Mouse (Mus musculus) liver, adult (tissue): ENCODE results near the gene Hcfc2.

Source experiments
- GATA4 ChIP-seq: IDR thresholded peaks from 2 replicates; pipeline ENCODE4 v1.6.1; 2014; ENCODE audit warnings: mild to moderate bottlenecking, low read length; ENCODE audit not compliant: insufficient replicate concordance

The Hcfc2 gene

DNA sequence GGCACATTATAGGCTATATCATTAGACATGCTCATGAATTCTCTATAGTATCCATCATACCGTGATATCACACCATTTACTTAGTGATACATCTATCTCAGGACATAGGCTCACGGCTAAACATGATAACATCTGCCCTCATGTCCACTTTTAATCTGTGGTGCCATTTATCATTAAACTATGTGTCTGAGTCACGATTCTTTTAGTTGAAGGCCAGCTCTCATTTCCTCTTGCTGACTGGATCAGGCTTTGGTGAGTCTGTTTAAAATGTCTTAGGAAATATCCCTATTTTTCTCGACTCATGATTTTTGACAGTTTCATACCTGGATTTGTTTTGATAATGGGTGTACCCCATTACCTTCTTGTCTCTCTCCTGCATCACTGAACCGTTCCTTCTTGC, at the start of gene Hcfc2:
TSS of gene Hcfc2 (plus strand) at position 205 of the 400 bp plus-strand sequence.
- TF ChIP-seq GATA4: no peak

DNA sequence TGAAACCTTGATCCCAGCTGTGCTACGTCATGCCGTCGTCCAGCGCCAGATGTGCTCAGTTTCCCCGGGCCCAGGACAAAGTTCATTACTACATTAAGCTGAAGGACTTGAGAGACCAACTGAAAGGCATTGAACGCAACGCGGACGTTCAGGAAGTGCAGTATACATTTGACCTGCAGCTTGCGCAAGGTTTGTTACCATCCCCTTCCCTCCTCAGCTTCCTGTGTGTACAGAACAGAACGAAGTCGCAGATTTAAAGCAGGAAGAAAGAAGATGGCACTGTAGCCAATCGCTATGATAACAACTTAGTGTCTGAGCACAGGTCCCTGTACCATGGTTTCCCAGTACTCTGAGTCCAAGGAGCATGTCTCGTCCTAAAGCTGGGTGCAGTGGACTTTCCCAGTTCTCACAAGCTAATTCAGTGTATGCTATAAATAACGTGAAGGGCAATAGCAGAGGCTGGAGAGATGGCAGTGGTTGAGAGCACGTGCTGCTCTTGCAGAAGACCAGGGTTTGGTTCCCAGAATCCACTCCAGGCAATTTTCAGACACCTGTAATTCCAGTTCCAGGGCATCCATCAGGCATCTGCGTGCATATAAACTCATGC, 48.7 kb upstream of the Hcfc2 start:
- no peak for TF ChIP-seq GATA4

DNA sequence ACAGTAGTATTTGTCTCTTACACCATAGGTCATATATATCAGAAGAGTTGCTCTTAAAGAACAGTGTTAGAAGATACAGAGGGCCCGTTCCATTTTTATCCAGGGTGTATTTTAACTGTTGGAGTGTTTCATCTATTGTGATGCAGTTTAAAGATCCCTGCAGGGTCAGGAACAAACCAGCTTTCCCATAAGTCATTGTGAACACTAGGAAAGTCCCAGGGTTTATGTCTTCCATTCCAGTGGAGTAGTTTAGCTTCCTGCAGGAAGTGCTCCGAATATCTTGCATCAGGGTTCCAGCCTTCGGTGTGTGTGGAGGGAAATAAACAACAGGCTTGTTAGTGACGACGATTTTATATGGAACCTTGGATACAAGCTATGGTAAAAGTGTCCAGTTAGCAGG, 44.7 kb upstream of the Hcfc2 start:
- TF ChIP-seq GATA4: no peak

DNA sequence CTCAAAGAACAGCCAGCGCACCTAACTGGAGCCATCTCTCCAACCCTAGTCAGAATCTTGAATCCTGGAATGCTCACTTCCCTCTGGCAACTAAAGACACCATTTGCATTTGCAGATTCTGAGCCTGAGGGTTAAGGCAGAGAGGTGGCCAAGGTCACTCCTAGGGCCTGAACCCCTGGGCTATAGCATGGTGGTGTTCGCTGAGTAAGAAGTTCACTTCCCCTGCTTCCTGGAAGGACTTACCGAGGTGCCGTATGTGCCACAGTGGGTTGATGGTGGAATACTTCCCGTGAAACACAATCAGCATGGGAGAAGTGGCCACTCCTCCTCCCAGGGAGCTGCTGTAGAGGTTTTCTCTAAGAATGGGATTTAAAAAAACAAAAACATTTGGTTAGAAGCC, 43.3 kb upstream of the Hcfc2 start:
- TF ChIP-seq GATA4: no peak

DNA sequence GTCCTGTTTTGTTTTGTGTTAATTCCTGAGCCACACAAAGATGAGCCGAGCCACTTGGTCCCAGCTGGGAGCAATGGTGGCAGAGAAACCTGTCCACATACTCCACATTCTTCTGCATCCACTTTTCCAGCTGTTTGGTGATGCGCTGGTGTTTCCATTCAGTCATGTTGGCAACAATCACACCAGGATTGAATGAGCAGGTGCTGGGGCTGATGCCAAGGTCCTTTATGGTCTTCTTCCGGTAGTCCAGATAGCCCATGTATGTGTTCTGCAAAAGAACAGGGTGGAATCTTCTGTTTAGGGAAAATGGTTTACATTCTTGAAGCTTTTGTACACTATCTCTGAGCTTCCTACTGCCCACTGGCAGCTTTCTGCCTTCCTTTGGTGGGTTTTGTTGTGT, 41.4 kb upstream of the Hcfc2 start:
- no peak for TF ChIP-seq GATA4

DNA sequence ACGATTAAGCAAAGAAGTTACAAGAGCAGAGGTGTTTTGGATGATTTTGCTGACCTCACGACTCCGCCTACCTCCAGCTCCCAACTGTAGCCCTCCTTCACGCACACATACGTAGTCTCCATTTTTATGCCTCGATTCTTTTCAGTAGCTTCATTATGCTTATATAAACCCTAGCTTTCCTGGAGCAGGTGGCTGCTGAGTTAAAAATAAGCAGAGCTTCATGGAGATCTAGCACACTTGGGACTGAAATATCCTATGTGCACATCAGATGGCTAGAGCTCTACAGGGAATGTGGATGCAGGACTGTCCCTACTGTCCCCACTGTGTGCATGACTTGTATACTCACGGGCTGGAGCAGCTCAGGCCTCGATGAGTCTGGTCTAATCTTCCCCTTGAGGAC, 34.1 kb upstream of the Hcfc2 start:
- no peak for TF ChIP-seq GATA4

DNA sequence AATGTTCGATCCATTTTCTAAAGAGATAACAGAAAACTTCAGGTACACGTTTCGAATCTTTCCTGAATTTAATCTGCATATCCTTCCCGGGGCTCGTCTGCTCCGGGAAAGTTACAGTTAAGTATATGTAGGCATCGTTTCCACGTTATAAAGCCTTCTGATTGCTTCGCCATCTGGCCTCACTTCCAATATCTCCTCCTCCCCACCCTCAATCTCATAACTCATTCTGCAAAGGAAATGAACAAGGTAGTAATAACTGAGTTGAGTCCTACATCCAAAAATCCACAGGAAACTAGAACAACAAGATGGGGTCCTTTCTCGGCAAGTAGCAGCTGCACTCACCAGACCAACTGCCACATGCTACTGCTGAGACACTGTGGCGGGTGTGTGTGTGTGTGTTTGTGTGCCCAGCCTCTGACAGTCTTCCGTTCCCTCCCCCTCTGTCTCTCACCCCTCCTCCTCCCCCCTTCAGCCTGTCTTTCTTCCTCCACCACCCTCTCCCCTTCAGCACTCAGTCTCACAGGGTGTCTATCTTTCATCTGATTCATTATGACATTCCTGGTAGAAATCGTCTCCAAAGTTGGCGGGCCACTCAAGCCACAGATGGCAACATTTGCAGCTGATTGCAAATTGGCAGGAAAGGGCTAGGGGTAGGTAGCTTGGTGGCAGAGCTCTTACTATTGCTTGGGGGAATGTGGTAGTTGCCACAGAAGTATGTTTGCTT, 33.5 kb upstream of the Hcfc2 start:
- no peak for TF ChIP-seq GATA4

DNA sequence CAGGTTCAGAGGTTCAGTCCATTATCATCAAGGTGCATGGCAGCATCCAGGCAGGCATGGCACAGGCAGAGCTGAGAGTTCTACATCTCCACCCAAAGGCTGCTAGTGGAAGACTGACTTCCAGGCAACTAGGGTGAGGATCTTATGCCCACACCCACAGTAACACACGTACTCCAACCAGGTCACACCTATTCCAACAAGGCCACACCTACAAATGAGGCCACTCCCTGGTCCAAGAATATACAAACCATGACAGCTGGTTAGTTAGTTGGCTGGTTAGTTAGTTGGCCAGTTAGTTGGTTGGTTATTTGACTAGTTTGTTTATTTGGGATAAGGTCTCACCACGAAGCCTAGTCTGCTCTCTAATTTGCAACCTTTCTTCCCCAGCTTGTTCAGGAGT, 32.7 kb upstream of the Hcfc2 start:
- TF ChIP-seq GATA4: no peak

DNA sequence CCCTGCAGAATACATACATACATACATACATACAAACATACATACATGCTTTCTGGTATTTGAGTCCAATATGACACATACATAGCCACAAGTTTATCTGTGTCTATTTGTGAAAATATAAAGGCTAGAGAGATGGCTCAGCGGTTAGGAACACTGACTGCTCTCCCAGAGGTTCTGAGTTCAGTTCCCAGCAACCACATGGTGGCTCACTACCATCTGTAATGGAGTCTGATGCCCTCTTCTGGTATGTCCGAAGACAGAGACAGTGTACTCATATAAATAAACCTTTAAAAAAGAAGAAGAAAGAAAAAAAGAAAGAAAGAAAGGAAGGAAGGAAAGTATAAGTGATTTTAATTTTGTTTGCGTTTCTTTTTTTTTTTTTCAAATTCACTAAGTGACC, 30.0 kb upstream of the Hcfc2 start:
- no peak for TF ChIP-seq GATA4

DNA sequence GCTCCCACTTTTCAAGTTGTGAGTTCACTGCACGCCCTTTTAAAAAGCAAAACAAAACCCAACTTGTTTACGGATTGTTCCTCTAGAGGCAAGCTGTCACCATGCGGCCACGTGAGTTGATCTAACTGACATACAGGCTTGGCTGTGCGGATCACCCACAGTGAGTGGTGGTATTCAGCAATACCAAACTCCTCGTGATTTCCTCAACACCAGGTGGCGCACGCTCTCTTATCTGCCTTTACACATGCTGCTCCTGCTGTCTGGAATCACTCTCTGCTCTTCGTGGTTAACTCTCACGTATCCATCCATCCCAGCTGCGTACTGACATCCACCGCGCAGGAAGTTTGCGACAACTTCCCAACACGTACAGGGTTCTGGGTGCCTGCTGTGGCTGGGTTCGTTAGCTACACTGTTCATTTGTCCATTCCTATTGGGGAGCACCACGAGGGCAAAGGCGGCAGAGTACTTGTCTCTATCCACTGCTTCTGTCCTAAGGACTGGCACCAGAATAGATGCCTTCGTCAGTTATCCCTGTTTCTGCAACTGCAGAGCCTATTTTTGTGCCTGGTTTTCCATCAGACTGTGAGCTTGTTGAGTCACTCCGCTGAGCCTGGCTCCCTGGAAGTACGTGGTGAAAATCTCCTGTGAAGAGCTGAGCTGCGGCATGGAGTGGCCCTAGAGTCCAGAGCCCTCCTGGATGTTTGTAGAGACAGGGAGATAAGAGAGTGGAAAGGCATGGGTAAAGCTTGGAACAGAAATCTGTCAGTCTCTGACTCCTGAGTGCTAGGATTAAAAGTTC, 29.3 kb upstream of the Hcfc2 start:
- TF ChIP-seq GATA4: peak; percentile 75; the same call in 1 of the 2 replicates

DNA sequence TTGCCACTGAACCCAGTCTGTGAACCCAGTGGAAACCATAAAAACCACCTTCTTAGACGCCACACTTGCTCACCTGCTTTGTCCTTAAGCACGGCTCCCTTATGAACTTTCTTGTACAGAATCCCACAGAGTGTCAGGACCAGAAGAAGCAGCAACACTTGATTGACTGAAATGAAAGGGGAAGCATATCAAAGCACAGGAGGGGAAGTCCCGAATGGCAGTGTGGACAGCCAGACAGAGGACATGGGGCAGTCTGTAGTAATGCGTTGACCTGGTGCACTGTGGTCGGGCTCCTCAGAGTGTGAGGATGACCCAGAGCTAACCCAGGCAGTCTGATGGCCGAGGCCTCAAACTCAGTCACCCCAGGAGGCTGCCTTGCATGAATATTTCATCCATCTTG, 25.8 kb upstream of the Hcfc2 start:
- TF ChIP-seq GATA4: no peak

DNA sequence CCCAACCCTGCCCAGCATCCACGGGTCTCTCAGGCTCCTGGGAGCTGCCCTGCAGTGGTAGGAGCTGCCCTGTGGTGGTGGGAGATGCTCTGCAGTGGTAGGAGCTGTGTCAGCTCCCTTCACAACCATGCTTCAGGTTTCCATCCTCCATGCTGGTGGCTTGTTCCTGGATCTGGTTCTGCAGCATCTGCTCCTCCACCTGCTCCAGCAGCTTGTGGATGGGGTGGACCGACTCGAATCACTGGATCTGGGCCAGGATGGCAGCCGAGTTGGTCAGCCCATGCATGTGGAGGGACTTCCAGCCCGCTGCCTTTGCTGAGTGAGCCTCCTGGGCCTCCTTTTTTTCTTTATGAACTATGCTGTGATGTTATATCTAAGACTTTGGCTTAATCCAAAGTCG, 19.0 kb upstream of the Hcfc2 start:
- no peak for TF ChIP-seq GATA4

DNA sequence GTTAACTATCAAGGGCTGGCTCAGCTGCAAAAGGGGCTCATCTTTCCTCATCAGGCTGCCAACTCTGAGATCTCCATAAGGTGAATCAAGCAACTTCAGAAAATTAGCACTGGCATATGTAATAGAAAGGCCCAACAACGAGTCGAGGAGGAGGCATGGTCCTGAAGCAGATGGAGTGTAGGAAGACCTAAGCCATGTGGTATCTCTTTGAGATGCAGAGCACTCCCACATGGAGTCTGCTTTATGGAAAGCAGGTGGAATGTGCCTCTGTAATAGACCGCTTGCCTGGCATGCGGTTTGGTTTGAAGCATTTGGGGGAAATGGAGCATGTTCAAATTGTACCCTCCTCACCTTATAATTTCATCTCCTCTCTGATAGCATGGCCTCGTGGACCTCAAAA, 15.2 kb upstream of the Hcfc2 start:
- TF ChIP-seq GATA4: no peak

DNA sequence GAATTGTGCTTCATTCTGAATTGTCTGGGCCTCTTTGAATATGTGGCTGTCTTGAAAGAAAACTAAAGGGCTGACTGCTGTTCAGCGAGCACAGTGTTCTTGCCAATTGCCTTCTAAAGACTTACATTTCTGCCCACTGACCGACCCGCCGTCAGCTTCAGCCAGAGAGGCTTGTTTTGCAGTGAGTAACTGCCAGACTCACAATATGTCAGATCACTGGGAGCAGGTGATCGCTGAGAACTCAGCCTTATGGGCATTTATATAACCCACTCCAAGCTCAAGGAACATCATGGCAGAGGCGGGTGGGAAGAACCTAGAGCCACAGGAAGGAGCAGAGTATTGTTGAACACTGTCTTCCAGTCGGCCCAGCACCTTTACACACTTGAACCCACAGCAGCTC, 14.3 kb upstream of the Hcfc2 start:
- TF ChIP-seq GATA4: no peak

DNA sequence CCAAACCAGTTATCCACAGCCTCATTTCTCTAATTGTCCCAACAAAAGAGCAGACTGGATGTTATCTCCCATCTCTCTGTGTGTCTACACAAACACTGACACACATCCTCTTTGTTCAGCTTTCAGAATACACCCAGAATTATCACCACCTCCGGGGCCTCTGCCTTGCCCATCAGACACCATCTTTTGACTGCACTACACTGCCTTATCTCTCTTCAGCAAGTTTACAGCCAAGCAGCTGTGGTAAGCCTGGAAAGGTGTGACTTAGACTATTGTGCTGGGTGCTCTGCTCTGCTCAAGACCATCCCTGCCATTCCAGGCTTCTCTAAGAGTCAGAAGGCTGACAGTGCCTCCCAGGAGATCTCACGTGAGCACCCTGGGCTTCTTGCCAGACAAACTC, 10.5 kb upstream of the Hcfc2 start:
- no peak for TF ChIP-seq GATA4

DNA sequence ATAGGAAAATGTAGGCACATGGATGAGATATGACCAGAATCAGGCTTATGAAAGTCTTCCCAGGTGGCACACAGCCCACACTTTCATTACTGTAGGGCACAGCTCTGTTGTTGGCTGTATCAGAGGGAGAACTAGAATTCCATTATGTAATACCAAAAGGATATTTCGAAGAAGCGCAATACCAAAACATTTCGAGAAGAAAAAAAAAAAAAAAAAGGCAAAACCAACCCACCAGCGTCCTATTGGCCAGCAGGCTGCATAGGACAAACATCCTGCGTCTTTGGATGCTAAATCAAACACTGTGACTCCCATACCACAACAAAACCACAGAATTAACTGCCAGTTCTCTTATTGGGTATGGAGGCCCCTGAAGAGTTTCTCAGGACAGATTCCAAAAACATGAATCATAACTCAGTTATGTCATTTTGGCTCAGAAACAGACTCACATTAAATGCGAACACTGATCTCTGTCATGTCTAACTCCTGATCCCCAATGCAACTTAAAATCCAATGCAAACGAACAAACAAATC, 6.2 kb upstream of the Hcfc2 start:
- no peak for TF ChIP-seq GATA4

DNA sequence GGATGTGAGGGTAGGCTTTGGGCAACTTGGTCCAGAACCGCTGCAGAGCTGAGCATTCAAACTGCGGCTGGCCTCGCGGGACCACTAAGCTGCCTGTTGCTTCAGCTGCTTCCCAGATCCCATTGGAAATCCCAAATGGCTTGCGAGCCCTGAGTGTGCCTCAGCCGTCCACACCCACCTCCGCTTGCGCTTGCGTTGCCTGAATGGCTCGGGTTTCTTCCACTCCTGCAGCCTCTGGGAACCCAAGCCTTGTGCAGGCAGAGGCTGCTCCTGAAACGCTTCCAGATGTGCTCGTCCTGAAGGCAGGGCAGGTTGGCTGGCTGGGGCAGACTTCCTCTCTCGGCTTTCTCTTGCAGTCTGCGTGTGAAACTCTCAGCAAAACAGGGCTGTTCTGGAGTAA, 5.5 kb upstream of the Hcfc2 start, which contains the start of gene Glt8d2:
TSS of gene Glt8d2 (minus strand) at position 157 of the 400 bp plus-strand sequence.
- no peak for TF ChIP-seq GATA4
